Mouse (Mus musculus): ENCODE data around the gene 9330182O14Rik.
A peak's percentile ranks its signal among the peaks of the same experiment; 100 is the strongest.

The 9330182O14Rik gene

GRCm38 (mm10) chr15:40134152-40134792 lies at the start of gene 9330182O14Rik:
Gene 9330182O14Rik, plus strand, starts transcription at chr15:40134365.
- DNase-seq (ENCODE audit: low spot score): no peak

GRCm38 (mm10) chr15:40103304-40103703 lies 30.9 kb upstream of the 9330182O14Rik start:
- DNase-seq (ENCODE audit: low spot score): no peak

- no peak for DNase-seq (ENCODE audit: low spot score)
These were observed 28.5 kb upstream of the 9330182O14Rik start for GRCm38 (mm10) chr15:40105712-40106111.

- DNase-seq (ENCODE audit: low spot score): no peak
These were observed 20.1 kb upstream of the 9330182O14Rik start for GRCm38 (mm10) chr15:40113888-40114576.

GRCm38 (mm10) chr15:40114600-40115271 lies 19.4 kb upstream of the 9330182O14Rik start:
- DNase-seq (ENCODE audit: low spot score): peak; percentile 34

- DNase-seq (ENCODE audit: low spot score): no peak
These were observed 17.8 kb upstream of the 9330182O14Rik start for GRCm38 (mm10) chr15:40116396-40116795.

GRCm38 (mm10) chr15:40124211-40124953 lies 9.8 kb upstream of the 9330182O14Rik start:
- peak; percentile 39 for DNase-seq (ENCODE audit: low spot score)

GRCm38 (mm10) chr15:40129496-40129895 lies 4.7 kb upstream of the 9330182O14Rik start:
- DNase-seq (ENCODE audit: low spot score): no peak

- peak; percentile 86 for DNase-seq (ENCODE audit: low spot score)
These were observed 3.2 kb upstream of the 9330182O14Rik start for GRCm38 (mm10) chr15:40130880-40131478.

- DNase-seq (ENCODE audit: low spot score): no peak
These were observed 1.8 kb upstream of the 9330182O14Rik start for GRCm38 (mm10) chr15:40132408-40132807.

- DNase-seq (ENCODE audit: low spot score): peak; percentile 65
These were observed 10.1 kb downstream of the 9330182O14Rik start for GRCm38 (mm10) chr15:40144221-40144620.

- no peak for DNase-seq (ENCODE audit: low spot score)
These were observed 23.5 kb downstream of the 9330182O14Rik start for GRCm38 (mm10) chr15:40157683-40158082.

GRCm38 (mm10) chr15:40166560-40167275 lies 32.6 kb downstream of the 9330182O14Rik start:
- peak; percentile 88 for DNase-seq (ENCODE audit: low spot score)

GRCm38 (mm10) chr15:40167276-40168139 lies 33.3 kb downstream of the 9330182O14Rik start:
- DNase-seq (ENCODE audit: low spot score): peak; percentile 17

- DNase-seq (ENCODE audit: low spot score): peak; percentile 9
These were observed 34.0 kb downstream of the 9330182O14Rik start for GRCm38 (mm10) chr15:40168140-40168688.

- DNase-seq (ENCODE audit: low spot score): no peak
These were observed 34.9 kb downstream of the 9330182O14Rik start for GRCm38 (mm10) chr15:40169061-40169460.

- peak; percentile 67 for DNase-seq (ENCODE audit: low spot score)
These were observed 35.5 kb downstream of the 9330182O14Rik start for GRCm38 (mm10) chr15:40169705-40170104.

GRCm38 (mm10) chr15:40179423-40179822 lies 45.3 kb downstream of the 9330182O14Rik start:
- DNase-seq (ENCODE audit: low spot score): peak; percentile 58

GRCm38 (mm10) chr15:40187017-40187416 lies 52.9 kb downstream of the 9330182O14Rik start:
- no peak for DNase-seq (ENCODE audit: low spot score)
